Mouse (Mus musculus): ENCODE results near the gene Ccer2. TPM values are rescaled to one million over a fixed set of nuclear protein-coding genes. Genes with fewer than 3 reads are reported as not detected.

Ccer2 gene
- total and polyA plus RNA-seq, 3 experiments, result 0.11 TPM; not detected in 2

- peak overlapping the region; percentile 77 for H3K9ac ChIP-seq (ENCODE audit: control insufficient read depth, low read depth, low read length, poor library complexity, severe bottlenecking)
- peaks cover 0 to 7% of the 10 kb centered on the region in 2 experiments; a peak in 2 of 4 replicates for H3K4me1 ChIP-seq (ENCODE audit: control insufficient read depth in 1 of 2, insufficient read depth in 2 of 2, low read length in 2 of 2)
- peak; percentile 80 for DNase-seq (ENCODE audit: low read depth, low spot score)
- peaks cover 9% of the 10 kb centered on the region; the same call in 1 of the 2 replicates for H3K79me2 ChIP-seq (ENCODE audit: control insufficient read depth, insufficient read depth, low read length, poor library complexity)
- H3K27me3 ChIP-seq (ENCODE audit: control insufficient read depth in 1 of 2, insufficient read depth in 2 of 2, low read length in 2 of 2), result no peaks in the 10 kb centered on the region
- no peaks in the 10 kb centered on the region for H3K9me3 ChIP-seq (replicated peaks; ENCODE audit: insufficient read depth, low read length)
- TF ChIP-seq USF2 (IDR thresholded peaks at IDR 0.05; ENCODE audit: borderline replicate concordance in 1 of 2, insufficient read depth in 1 of 2, low read depth in 1 of 2, low read length in 2 of 2) (no peak), MAZ (IDR thresholded peaks at IDR 0.05; ENCODE audit: low read depth, low read length) (no peak), GATA1 (IDR thresholded peaks at IDR 0.05; ENCODE audit: low read depth, low read length) (no peak), MEF2A (IDR thresholded peaks at IDR 0.05; ENCODE audit: extremely low read depth, insufficient replicate concordance, low read depth, low read length, poor library complexity, severe bottlenecking) (no peak), POLR2A (IDR thresholded peaks at IDR 0.05; ENCODE audit: control insufficient read depth in 1 of 2, insufficient read depth in 1 of 2, low read depth in 1 of 2, low read length in 2 of 2, poor library complexity in 1 of 2) (peak in 1 of 2 experiments; percentile 72; a peak in 2 of 4 replicates), HCFC1 (IDR thresholded peaks at IDR 0.05; ENCODE audit: low read depth, low read length) (peak; percentile 70), ZMIZ1 (IDR thresholded peaks at IDR 0.05; ENCODE audit: low read depth, low read length) (no peak), MYC (IDR thresholded peaks at IDR 0.05; ENCODE audit: low read depth, low read length) (no peak), CTCF (IDR thresholded peaks at IDR 0.05 in 2 of 3, conservative IDR thresholded peaks at IDR 0.05 in 1 of 3; ENCODE audit: control insufficient read depth in 1 of 3, insufficient read depth in 1 of 3, low read depth in 2 of 3, low read length in 3 of 3, poor library complexity in 1 of 3, severe bottlenecking in 1 of 3) (no peak), MYB (IDR thresholded peaks at IDR 0.05; ENCODE audit: low read depth, low read length) (no peak), E2F4 (IDR thresholded peaks at IDR 0.05; ENCODE audit: borderline replicate concordance, low read depth, low read length) (no peak), ELF1 (IDR thresholded peaks at IDR 0.05; ENCODE audit: low read depth, low read length) (peak; percentile 67; the same call in 1 of the 2 replicates), NELFE (IDR thresholded peaks at IDR 0.05; ENCODE audit: low read depth, low read length) (peak; percentile 61), TBP (IDR thresholded peaks at IDR 0.05; ENCODE audit: low read depth, low read length) (peak; percentile 48; the same call in 1 of the 2 replicates)
- no peaks in the 10 kb centered on the region for H3K36me3 ChIP-seq (ENCODE audit: control insufficient read depth in 1 of 2, insufficient read depth in 2 of 2, low read length in 2 of 2)
- peak overlapping the region; percentile 54 to 62 for H3K4me3 ChIP-seq (ENCODE audit: control insufficient read depth in 1 of 2, insufficient read depth in 1 of 2, low read depth in 2 of 2, low read length in 2 of 2)
- H3K27ac ChIP-seq (ENCODE audit: control insufficient read depth, low read depth, low read length), result peak overlapping the region; percentile 53
These were observed 39.9 kb downstream of the Ccer2 start for GRCm38 (mm10) chr7:28795832-28796231.

- H3K9ac ChIP-seq (ENCODE audit: control insufficient read depth, low read depth, low read length, poor library complexity, severe bottlenecking), result peak overlapping the region; percentile 77
- no peaks in the 10 kb centered on the region for H3K36me3 ChIP-seq (ENCODE audit: control insufficient read depth in 1 of 2, insufficient read depth in 2 of 2, low read length in 2 of 2)
- peak; percentile 87 for DNase-seq (ENCODE audit: low read depth, low spot score)
- peaks cover 9% of the 10 kb centered on the region; the same call in 1 of the 2 replicates for H3K79me2 ChIP-seq (ENCODE audit: control insufficient read depth, insufficient read depth, low read length, poor library complexity)
- H3K9me3 ChIP-seq (replicated peaks; ENCODE audit: insufficient read depth, low read length), result no peaks in the 10 kb centered on the region
- no peaks in the 10 kb centered on the region for H3K27me3 ChIP-seq (ENCODE audit: control insufficient read depth in 1 of 2, insufficient read depth in 2 of 2, low read length in 2 of 2)
- H3K4me3 ChIP-seq (ENCODE audit: control insufficient read depth in 1 of 2, insufficient read depth in 1 of 2, low read depth in 2 of 2, low read length in 2 of 2), result peak overlapping the region; percentile 54 to 62
- peaks cover 0 to 7% of the 10 kb centered on the region in 2 experiments; a peak in 2 of 4 replicates for H3K4me1 ChIP-seq (ENCODE audit: control insufficient read depth in 1 of 2, insufficient read depth in 2 of 2, low read length in 2 of 2)
- H3K27ac ChIP-seq (ENCODE audit: control insufficient read depth, low read depth, low read length), result peak overlapping the region; percentile 53
- peak; percentile 57; the same call in 1 of the 2 replicates for TF ChIP-seq ELF1 (IDR thresholded peaks at IDR 0.05; ENCODE audit: low read depth, low read length)
- peak; percentile 80 for TF ChIP-seq MYC (IDR thresholded peaks at IDR 0.05; ENCODE audit: low read depth, low read length)
- no peak for TF ChIP-seq GATA1 (IDR thresholded peaks at IDR 0.05; ENCODE audit: low read depth, low read length)
- TF ChIP-seq NRF1 (IDR thresholded peaks at IDR 0.05; ENCODE audit: insufficient read depth, low read depth, low read length, poor library complexity, severe bottlenecking), result peak; percentile 45; the same call in 1 of the 2 replicates
- TF ChIP-seq SMC3 (IDR thresholded peaks at IDR 0.05; ENCODE audit: low read depth, low read length), result peak; percentile 93
- TF ChIP-seq MXI1 (IDR thresholded peaks at IDR 0.05; ENCODE audit: low read depth, low read length), result peak; percentile 80
- TF ChIP-seq CTCF (IDR thresholded peaks at IDR 0.05 in 2 of 3, conservative IDR thresholded peaks at IDR 0.05 in 1 of 3; ENCODE audit: control insufficient read depth in 1 of 3, insufficient read depth in 1 of 3, low read depth in 2 of 3, low read length in 3 of 3, poor library complexity in 1 of 3, severe bottlenecking in 1 of 3), result peak; percentile 95 to 96 (median 96)
- peak; percentile 67; the same call in 1 of the 2 replicates for TF ChIP-seq ZNF384 (IDR thresholded peaks at IDR 0.05; ENCODE audit: low read depth, low read length)
- peak; percentile 20 to 58; a peak in 1 of 4 replicates for TF ChIP-seq POLR2A (IDR thresholded peaks at IDR 0.05; ENCODE audit: control insufficient read depth in 1 of 2, insufficient read depth in 1 of 2, low read depth in 1 of 2, low read length in 2 of 2, poor library complexity in 1 of 2)
- TF ChIP-seq MAX (IDR thresholded peaks at IDR 0.05; ENCODE audit: low read length), result peak; percentile 69
- no peak for TF ChIP-seq NELFE (IDR thresholded peaks at IDR 0.05; ENCODE audit: low read depth, low read length)
- peak; percentile 31; the same call in 1 of the 2 replicates for TF ChIP-seq MAZ (IDR thresholded peaks at IDR 0.05; ENCODE audit: low read depth, low read length)
- TF ChIP-seq CHD1 (IDR thresholded peaks at IDR 0.05; ENCODE audit: low read depth, low read length), result no peak
- peak; percentile 76 for TF ChIP-seq SIN3A (IDR thresholded peaks at IDR 0.05; ENCODE audit: low read length)
- peak; percentile 80 for TF ChIP-seq ZC3H11A (IDR thresholded peaks at IDR 0.05; ENCODE audit: low read depth, low read length)
- no peak for TF ChIP-seq BHLHE40 (IDR thresholded peaks at IDR 0.05; ENCODE audit: borderline replicate concordance, low read depth, low read length)
- 0 out of 2 replicates have a peak, but pooled peaks have one; percentile 35 for TF ChIP-seq TBP (IDR thresholded peaks at IDR 0.05; ENCODE audit: low read depth, low read length)
- TF ChIP-seq CHD2 (IDR thresholded peaks at IDR 0.05; ENCODE audit: low read length), result no peak
- peak; percentile 43 for TF ChIP-seq TCF12 (IDR thresholded peaks at IDR 0.05; ENCODE audit: low read depth, low read length)
- TF ChIP-seq RAD21 (IDR thresholded peaks at IDR 0.05; ENCODE audit: low read depth, low read length), result peak; percentile 83
- TF ChIP-seq HCFC1 (IDR thresholded peaks at IDR 0.05; ENCODE audit: low read depth, low read length), result peak; percentile 63
- no peak for TF ChIP-seq ZMIZ1 (IDR thresholded peaks at IDR 0.05; ENCODE audit: low read depth, low read length)
These were observed 40.6 kb downstream of the Ccer2 start for GRCm38 (mm10) chr7:28796562-28796975.

Data from MEL (cell line).